Mouse (Mus musculus) heart, postnatal 36 days (tissue): ENCODE data around the gene E130308A19Rik. TPM values are rescaled to one million over a fixed set of nuclear protein-coding genes. Genes with fewer than 3 reads are reported as not detected.

Source experiments
- DNase-seq, 2 experiments: peaks; one replicate each; pipeline ENCODE4 v3.0.0; 2021 to 2022
- intact Hi-C: fragments of 180-260 bp; cut with DNase I; formaldehyde crosslinking; loops from one replicate; pipeline ENCODE4 v1.15.1; 2025
- total RNA-seq, 2 experiments: library from RNA; stranded (reverse); gene quantifications; 2 replicates each; pipeline ENCODE4 v1.2.3; 2021

E130308A19Rik gene
- total RNA-seq, 2 experiments from 2014 or later: 7.2 to 7.6 TPM

DNA sequence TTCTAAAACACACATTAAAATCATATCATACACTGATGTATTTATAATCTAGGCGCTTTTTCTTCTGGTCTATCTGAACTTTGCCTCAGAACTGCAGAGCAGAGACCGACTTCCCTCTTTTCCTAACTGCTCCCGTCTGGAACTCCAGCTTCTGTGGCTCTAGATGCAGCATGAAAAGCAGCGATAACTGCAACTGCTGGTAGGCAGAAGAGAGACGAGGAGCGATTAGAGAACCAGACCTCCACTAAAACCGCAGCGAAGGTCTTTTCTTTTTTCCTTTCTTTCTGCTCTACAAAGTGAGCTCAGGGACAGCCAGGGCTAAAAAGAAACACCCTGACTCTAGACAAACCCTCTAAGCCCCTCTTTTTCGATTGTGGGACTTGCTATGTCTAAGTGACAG, 4.1 kb downstream of the E130308A19Rik start:
- intact Hi-C loops: no loop called here
- DNase-seq: no peak

DNA sequence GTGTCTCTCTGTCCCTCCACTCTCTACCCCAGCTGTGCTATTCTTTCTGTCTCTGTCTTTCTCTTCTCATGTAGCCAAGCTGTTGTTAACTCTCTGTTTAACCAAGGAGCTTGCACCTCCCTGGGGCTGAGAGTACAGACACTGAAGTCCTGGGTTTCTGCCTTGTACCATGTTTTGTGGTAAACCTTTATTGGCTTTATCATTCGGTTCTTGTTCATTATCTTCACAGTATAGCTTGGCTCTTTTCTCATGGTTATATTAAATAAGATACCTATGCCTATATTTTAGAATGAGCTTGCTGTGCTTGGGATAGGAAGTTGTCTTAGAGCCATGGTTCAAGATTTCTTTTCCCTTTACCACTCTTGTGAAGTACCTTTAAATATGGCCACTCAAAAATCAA, 8.5 kb downstream of the E130308A19Rik start:
- no peak for DNase-seq
- intact Hi-C loops: no loop called here

GRCm38 (mm10) chr4:59639163-59639562, 13.2 kb downstream of the E130308A19Rik start:
- no peak for DNase-seq
- intact Hi-C loops: no loop called here

DNA sequence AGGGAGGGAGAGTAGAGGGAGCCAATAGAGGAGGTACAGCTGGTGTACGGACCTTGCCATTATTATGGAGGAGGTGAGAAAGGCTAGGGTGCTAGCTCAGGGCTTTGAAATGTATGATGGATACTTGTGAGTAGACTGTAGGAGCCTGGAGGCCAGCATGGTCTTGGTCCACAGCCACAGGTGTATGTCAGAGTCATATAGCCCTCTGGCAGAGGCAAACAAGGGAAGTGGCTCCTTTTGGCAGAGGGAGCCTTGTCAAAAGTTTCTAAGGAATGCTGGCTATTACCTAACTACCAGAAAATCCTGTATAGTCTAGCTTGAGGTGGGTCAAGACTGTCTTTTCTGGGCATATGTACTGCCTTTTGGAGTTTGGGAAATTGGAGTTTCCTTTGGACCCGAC, 14.7 kb downstream of the E130308A19Rik start:
- intact Hi-C loops: no loop called here
- no peak for DNase-seq

DNA sequence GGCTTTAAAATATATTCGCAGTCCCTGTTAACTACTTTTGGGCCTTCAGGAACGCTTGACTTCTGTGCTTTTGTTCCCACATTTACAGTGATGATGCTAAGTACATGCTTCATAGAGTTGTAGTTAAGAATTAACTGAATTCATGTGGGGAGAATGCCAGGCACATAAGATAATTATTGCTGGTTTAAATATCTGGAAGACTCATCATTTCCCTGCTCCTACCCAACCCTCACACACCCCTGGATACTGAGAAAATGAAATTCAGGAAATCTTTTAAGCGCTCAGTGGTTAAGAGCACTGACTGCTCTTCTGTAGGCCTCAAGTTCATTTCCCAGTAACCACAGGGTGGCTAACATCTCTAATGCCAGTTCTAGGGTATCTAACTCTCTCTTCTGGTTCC, 16.0 kb downstream of the E130308A19Rik start:
- no peak for DNase-seq
- intact Hi-C loops: no loop called here

DNA sequence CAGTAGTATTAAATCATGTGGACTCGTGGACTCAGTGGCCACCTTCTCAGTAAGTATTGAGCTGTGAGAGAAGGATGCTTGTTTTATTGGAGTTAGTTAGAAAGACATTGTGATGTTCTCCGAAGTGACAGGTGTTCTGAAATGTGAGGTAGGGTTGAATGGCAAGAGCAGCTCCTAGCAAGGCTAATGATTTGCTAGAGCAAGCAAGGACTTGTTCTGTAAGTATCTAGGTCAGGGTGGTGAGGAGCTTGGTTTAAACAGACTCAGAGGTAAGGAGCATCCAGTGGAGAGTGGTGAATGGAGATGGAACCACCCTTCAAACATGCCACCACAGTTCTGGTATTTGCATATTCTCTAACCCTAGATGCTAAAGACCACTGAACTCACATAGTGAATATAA, 16.6 kb downstream of the E130308A19Rik start:
- intact Hi-C loops: no loop called here

GRCm38 (mm10) chr4:59644431-59644830, 18.4 kb downstream of the E130308A19Rik start:
- intact Hi-C loops: no loop called here

More for the DNA sequence above, 16.6 kb downstream of the E130308A19Rik start:
- DNase-seq: no peak

DNA sequence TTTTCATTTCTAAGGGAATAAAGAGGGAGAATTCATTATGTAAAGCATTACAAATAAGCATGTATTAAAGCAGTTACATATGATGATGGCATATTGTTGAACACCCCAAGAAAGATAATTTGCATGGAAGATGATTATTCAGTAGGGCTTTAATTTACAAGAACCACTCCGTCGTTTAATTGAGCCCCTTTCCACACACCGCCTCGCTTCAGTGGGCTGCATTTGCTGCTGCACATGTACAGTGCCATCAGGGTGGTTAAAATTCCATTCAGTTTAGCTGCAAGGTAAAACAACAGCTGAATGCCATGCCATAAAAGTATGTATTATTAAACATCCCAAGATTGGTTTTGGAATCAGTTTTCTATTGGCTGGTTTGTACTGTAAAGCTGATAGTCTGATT, 19.0 kb downstream of the E130308A19Rik start:
- no peak for DNase-seq
- intact Hi-C loops: no loop called here

More at GRCm38 (mm10) chr4:59644431-59644830, 18.4 kb downstream of the E130308A19Rik start:
- DNase-seq: no peak

DNA sequence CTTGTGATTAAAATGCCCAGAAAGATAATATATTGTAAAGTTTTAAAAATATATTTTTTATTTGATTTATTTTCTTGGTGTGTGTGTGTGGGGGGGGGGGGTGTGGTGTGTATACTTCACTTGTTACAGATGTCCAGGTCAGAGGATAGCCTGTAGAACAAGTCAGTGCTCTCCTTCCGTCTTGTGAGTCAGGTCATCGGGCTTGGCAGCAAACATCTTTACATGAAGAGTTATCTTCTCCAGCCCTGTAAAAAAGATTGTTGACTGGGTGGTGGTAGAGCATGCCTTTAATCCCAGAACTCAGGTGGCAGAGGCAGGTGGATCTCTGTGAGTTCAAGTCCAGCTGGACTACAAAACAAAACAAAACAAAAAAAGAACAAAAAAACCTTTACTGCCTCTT, 19.6 kb downstream of the E130308A19Rik start:
- DNase-seq: no peak
- intact Hi-C loops: no loop called here

DNA sequence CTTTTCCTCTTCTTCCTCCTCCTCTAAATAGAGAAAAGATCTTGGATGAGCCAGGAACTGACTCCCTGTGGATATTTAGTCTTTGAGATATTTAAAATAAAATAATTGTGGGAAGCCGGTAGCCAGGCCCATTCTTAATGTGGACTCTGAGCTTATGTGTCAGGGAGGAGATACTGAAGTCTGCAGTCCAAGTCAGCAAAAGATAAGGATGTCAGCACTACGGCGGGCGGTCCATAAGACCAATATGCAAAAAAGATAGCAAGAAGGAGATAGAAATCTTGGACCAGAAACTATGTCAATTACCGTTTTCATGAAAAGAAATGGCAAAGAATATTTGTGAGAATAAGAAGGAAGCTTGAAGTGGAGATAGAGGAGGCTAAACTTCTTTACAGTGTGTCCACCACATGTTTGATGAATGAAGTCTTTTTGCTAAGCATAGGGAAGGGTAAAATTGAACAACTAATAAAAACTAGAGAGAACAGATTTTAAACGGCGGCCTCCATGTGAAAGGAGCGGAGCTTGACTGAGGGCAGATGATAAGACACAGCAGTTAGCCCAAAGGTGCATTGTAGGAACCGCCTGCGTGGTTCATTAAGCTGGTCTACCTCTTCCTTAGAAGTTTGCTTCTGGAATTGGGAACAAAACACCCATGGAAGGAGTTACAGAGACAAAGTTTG, 20.1 kb downstream of the E130308A19Rik start:
- DNase-seq: no peak
- intact Hi-C loops: no loop called here

DNA sequence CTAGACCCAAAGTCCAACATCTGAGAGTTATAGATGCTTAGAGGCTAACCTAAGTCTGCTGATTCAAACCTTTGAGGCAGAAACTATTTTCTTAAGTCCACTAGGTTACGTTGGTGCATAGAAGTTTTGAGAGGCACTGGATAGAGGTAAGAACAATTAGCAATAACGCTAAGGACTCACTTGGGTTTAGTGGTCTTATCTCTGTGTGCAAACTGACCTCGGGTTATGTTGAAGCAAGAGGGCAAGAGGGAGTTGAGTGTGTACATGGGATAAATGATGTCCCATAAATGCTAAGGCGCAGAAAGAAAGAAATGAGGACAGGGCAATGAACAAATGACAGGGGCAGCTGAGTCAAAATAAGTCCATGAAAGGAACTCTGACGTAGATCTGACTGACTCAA, 23.1 kb downstream of the E130308A19Rik start:
- intact Hi-C loops: no loop called here

GRCm38 (mm10) chr4:59652166-59652681, 26.2 kb downstream of the E130308A19Rik start:
- intact Hi-C loops: no loop called here
- DNase-seq: no peak

More for the DNA sequence above, 23.1 kb downstream of the E130308A19Rik start:
- DNase-seq: no peak

GRCm38 (mm10) chr4:59656061-59656642, 30.1 kb downstream of the E130308A19Rik start:
- DNase-seq: no peak
- intact Hi-C loops: no loop called here

- intact Hi-C loops: no loop called here
- no peak for DNase-seq
Observed at GRCm38 (mm10) chr4:59662163-59662562, 36.2 kb downstream of the E130308A19Rik start.

DNA sequence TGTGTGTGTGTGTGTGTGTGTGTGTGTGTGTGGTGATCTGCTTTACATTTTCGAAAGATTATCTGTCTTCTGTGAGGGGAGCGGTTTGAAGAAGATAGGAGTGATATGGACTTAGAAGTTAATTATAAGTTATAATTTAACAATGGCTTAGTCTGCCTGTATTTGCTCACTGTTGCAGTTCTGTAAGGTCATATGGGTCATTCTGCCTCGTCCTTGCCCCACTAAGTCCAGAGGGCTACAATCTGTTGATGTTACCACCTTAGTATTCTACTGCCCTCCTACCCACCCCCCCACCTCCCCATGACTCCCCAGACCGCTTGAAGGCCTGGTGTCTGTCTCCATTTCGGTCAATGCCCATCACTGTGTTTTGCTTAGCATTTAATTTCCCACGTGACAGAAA, 37.4 kb downstream of the E130308A19Rik start:
- intact Hi-C loops: no loop called here
- DNase-seq: no peak

DNA sequence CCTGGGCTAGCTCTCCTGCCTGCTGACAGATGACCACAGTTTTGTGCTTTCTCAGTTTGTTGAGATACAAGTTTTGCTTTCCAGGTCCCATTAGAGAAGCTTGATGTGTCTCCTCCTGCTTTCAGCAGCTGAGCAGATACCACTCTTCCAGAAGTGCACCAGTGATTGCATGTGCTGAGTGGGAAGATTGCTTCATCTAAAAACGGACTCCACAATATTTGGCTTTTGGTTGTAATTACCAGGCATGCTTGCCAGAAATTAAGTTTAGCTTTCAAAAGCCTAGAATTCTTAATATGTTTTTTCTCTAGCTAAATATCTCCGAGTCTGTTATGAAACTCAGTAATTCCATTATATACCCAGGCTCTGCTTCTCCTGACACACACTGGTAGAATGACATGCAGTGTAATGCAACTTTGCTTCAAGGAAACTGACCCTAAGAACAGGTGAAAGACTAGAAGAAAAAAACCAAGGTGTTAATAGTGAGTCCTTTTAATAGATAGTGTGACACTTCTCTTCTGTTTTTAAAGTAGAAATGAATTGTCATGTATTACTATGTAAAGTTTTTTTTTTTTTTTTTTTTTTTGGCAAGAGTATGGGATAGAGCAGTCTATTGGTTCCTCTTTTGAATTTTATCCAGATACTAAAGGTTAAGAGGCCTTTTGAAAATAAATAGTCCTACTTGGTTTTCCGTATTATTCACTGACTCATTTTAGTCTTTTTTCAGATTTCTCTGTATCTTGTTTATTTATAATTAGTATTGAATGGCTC, 40.7 kb downstream of the E130308A19Rik start:
- intact Hi-C loops: no loop called here
- no peak for DNase-seq

- intact Hi-C loops: no loop called here
- DNase-seq: no peak
Observed at GRCm38 (mm10) chr4:59668050-59668449, 42.0 kb downstream of the E130308A19Rik start.

DNA sequence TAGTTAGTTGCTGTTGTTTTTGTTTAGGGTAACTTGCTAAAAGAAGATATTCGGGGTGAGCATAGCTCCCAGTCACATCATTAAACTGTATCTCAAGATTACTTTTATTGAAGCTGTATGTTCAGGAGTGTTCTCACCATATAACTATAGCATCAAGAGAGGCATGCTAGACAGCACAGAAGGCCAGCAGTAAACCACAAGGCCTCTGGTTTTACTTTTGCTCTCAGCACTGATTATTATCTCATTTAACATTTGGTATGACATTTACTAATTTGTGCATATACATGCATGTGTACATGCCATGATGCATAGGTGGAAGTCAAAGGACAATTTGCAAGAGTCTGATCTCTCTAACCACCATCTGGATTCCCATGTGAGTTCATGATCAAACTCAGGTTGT, 43.1 kb downstream of the E130308A19Rik start:
- intact Hi-C loops: no loop called here
- no peak for DNase-seq

DNA sequence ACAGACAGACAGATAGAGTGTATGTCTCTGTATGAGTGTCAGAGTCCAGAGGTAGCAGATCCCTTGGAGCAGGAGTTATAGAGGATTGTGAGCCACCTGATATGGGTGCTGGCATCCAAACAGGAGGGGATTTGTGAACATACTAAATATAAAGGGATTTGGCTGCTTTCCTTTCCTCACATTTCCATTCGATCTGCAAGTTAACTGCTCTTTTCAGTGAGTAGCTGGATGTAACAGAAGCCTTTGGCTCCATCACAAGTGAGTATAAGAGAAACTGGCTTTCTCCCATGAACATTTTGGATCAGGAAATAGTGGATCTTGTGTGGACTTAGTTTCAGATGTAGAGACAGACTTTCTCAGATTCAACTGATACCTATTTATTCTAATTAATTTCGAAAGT, 44.0 kb downstream of the E130308A19Rik start:
- intact Hi-C loops: no loop called here
- DNase-seq: no peak

- intact Hi-C loops: no loop called here
- no peak for DNase-seq
Observed at GRCm38 (mm10) chr4:59673423-59674117, 47.6 kb downstream of the E130308A19Rik start.
